27 mouse cellular contexts compared by ENCODE assay signal in the genomic region with DNA sequence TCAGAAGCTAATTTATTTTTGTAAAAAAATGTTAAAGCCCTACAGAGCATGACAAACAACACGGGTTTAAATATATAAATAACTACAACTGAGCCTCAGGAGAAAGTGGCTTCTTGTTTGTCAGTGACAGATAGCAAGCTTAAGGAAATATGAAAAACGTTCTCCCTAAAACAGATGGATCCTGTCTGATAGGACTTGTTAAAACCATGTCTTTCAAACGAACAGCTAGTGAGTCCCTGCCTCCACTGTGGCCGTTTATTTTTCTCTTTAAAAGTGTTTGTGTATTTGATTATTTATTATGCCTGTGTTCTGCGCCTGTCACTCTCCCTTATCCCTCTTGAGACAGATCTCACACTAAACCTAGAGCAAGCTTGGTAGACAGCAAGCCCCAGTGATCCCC.
A peak's percentile ranks its signal among the peaks of the same experiment; 100 is the strongest.
DNase-seq lines count a peak whose midpoint lies in the region; ATAC-seq and TF ChIP-seq lines count a peak whose summit lies in the region.
"Had no signal": no experiment of that assay in that cellular context is flagged by ENCODE, and none has a peak within 500 bp of the region (broad histone marks: within the 10 kb centered on the region; RNA-seq: fewer than 3 reads in every experiment).

No protein-coding gene starts in this region.

- no peak overlapping the region for H3K9ac ChIP-seq in liver, postnatal 0 days (replicated peaks)
- no peak overlapping the region for H3K9ac ChIP-seq in liver, embryonic 12.5 days
- H3K9ac ChIP-seq: embryonic facial prominence, embryonic 12.5 days; forebrain, embryonic 13.5 days; forebrain, embryonic 15.5 days; forebrain, postnatal 0 days had no signal

- no peak for TF ChIP-seq CTCF in liver, postnatal 0 days (IDR thresholded peaks at IDR 0.05; ENCODE audit: low read depth)
- no peak for TF ChIP-seq CTCF in G1E (IDR thresholded peaks at IDR 0.05; ENCODE audit: low read depth, low read length)

- DNase-seq in liver, postnatal 0 days, result no peak
- DNase-seq in G1E (ENCODE audit: low spot score), result no peak
- DNase-seq in kidney, postnatal 14 days, result no peak
- no peak for DNase-seq in urinary bladder, postnatal 36 days (ENCODE audit: low spot score in 2 of 2)
- no peak for DNase-seq in right cerebral cortex, postnatal 25 days
- DNase-seq: adrenal gland, adult 8-10 months; adrenal gland, postnatal 14 days; adrenal gland, postnatal 36 days; B cell, adult 2 months; cerebellum, adult 11 months; cerebellum, adult 18-20 months; cerebellum, adult 8-10 months; cerebellum, adult 9-11 months; cerebellum, postnatal 14 days; cerebellum, postnatal 36 days; forebrain, postnatal 0 days had no signal

- H3K4me2 ChIP-seq in liver, postnatal 0 days (ENCODE audit: low read depth, low read length), result no peak overlapping the region
- no peak overlapping the region for H3K4me2 ChIP-seq in liver, embryonic 12.5 days
- H3K4me2 ChIP-seq: embryonic facial prominence, embryonic 12.5 days; forebrain, embryonic 13.5 days; forebrain, embryonic 15.5 days had no signal

- H3K4me3 ChIP-seq in liver, postnatal 0 days (ENCODE audit: low read depth, low read length), result no peak overlapping the region
- no peak overlapping the region for H3K4me3 ChIP-seq in liver, embryonic 12.5 days
- H3K4me3 ChIP-seq in G1E (ENCODE audit: low read depth, low read length), result no peak overlapping the region
- H3K4me3 ChIP-seq: embryonic facial prominence, embryonic 10.5 days; embryonic facial prominence, embryonic 12.5 days; forebrain, embryonic 13.5 days; forebrain, embryonic 15.5 days had no signal

- no peaks in the 10 kb centered on the region for H3K27me3 ChIP-seq in liver, postnatal 0 days (ENCODE audit: insufficient read depth, low read length)
- H3K27me3 ChIP-seq in liver, embryonic 12.5 days (replicated peaks), result no peaks in the 10 kb centered on the region
- H3K27me3 ChIP-seq in G1E (ENCODE audit: insufficient read depth, low read length), result no peaks in the 10 kb centered on the region; the same call in 1 of the 2 replicates
- H3K27me3 ChIP-seq: CH12.LX; embryonic facial prominence, embryonic 12.5 days; forebrain, embryonic 13.5 days; forebrain, embryonic 15.5 days had no signal

- TF ChIP-seq EP300 in liver, postnatal 0 days (IDR thresholded peaks at IDR 0.05; ENCODE audit: low read depth), result 0 out of 2 replicates have a peak, but pooled peaks have one; percentile 19

- H3K36me3 ChIP-seq in liver, postnatal 0 days (replicated peaks; ENCODE audit: insufficient read depth, low read length), result no peaks in the 10 kb centered on the region
- H3K36me3 ChIP-seq in liver, embryonic 12.5 days, result no peaks in the 10 kb centered on the region
- H3K36me3 ChIP-seq in G1E (replicated peaks), result no peaks in the 10 kb centered on the region
- H3K36me3 ChIP-seq: embryonic facial prominence, embryonic 10.5 days; embryonic facial prominence, embryonic 12.5 days; forebrain, embryonic 15.5 days had no signal

- no peak overlapping the region for H3K27ac ChIP-seq in liver, postnatal 0 days (ENCODE audit: low read depth)
- no peak overlapping the region for H3K27ac ChIP-seq in liver, embryonic 12.5 days
- H3K27ac ChIP-seq: embryonic facial prominence, embryonic 10.5 days; embryonic facial prominence, embryonic 12.5 days; forebrain, embryonic 13.5 days; forebrain, embryonic 15.5 days had no signal

- ATAC-seq in liver, postnatal 0 days, result no peak
- ATAC-seq in liver, embryonic 12.5 days, result no peak
- ATAC-seq in G1E (ENCODE audit: extremely low read depth, insufficient number of reproducible peaks, low FRiP score, poor library complexity, severe bottlenecking), result peak; percentile 22; the same call in 1 of the 2 replicates
- ATAC-seq in common myeloid progenitor, adult 5-6 weeks (replicated peaks; ENCODE audit: low read depth, poor library complexity, severe bottlenecking), result peak; percentile 45; the same call in 1 of the 2 replicates
- peak; percentile 68 for ATAC-seq in megakaryocyte-erythroid progenitor cell, adult 5-6 weeks (replicated peaks; ENCODE audit: low FRiP score, low TSS enrichment, poor library complexity, severe bottlenecking)
- ATAC-seq: activated CD4-positive, CD25-positive, alpha-beta regulatory T cell, adult 4 months; CD4-positive, CD25-positive, alpha-beta regulatory T cell, adult 4 months; forebrain, embryonic 13.5 days; forebrain, embryonic 15.5 days; forebrain, postnatal 0 days; Patski had no signal

- no peaks in the 10 kb centered on the region for H3K4me1 ChIP-seq in liver, postnatal 0 days (ENCODE audit: insufficient read depth)
- no peaks in the 10 kb centered on the region for H3K4me1 ChIP-seq in liver, embryonic 12.5 days
- H3K4me1 ChIP-seq in G1E (ENCODE audit: insufficient read depth, low read depth, low read length), result no peaks in the 10 kb centered on the region
- H3K4me1 ChIP-seq: embryonic facial prominence, embryonic 10.5 days; embryonic facial prominence, embryonic 12.5 days; forebrain, embryonic 13.5 days; forebrain, embryonic 15.5 days had no signal

- 43% methylated on average over 5 of the region's 5 CpGs for WGBS in liver, postnatal 0 days (ENCODE audit: insufficient replicate concordance)
- 42% methylated on average over 5 of the region's 5 CpGs for WGBS in liver, embryonic 12.5 days (ENCODE audit: insufficient replicate concordance)

- no peaks in the 10 kb centered on the region for H3K9me3 ChIP-seq in liver, postnatal 0 days (ENCODE audit: low read length)
- no peaks in the 10 kb centered on the region for H3K9me3 ChIP-seq in liver, embryonic 12.5 days (replicated peaks)
- H3K9me3 ChIP-seq in G1E (replicated peaks), result no peaks in the 10 kb centered on the region
- H3K9me3 ChIP-seq: embryonic facial prominence, embryonic 10.5 days; embryonic facial prominence, embryonic 12.5 days; forebrain, embryonic 13.5 days; forebrain, embryonic 15.5 days had no signal

Comparison
In these comparisons a context has a peak if more than half of its experiments do, and no peak if none do; other contexts are left out.
1. ATAC-seq: peak in G1E (single experiment), common myeloid progenitor, adult 5-6 weeks (single experiment) and megakaryocyte-erythroid progenitor cell, adult 5-6 weeks (single experiment); none in liver, postnatal 0 days (single experiment) and liver, embryonic 12.5 days (single experiment).